Mouse (Mus musculus) embryonic facial prominence, embryonic 11.5 days (tissue): ENCODE data around the gene Smim1. TPM values are rescaled to one million over a fixed set of nuclear protein-coding genes. Genes with fewer than 3 reads are reported as not detected.

Experiments
- ATAC-seq: fragments of 200-750 bp; cut with Nextera tagmentation; replicated peaks from 2 replicates; pipeline ENCODE4 v1.8.0; 2017; ENCODE audit warnings: low read depth; ENCODE audit not compliant: insufficient number of reproducible peaks, low FRiP score, low TSS enrichment
- DNase-seq: peaks from one replicate; pipeline ENCODE4 v3.0.0-alpha.2; 2015; ENCODE audit warnings: low spot score
- H3K27ac ChIP-seq: fragments of 300-500 bp; sonication (generic); replicated peaks from 2 replicates; pipeline ENCODE4 v1.5.1; 2014; ENCODE audit warnings: mild to moderate bottlenecking, low read depth, low read length, control low read depth
- H3K27me3 ChIP-seq: fragments of 300-500 bp; sonication (generic); 2 replicates; pipeline ENCODE4 v1.6.1; 2014; ENCODE audit warnings: mild to moderate bottlenecking, low read length, moderate library complexity, mixed read lengths; ENCODE audit not compliant: control insufficient read depth, insufficient read depth
- H3K36me3 ChIP-seq: fragments of 300-500 bp; sonication (generic); replicated peaks from 2 replicates; pipeline ENCODE4 v1.6.1; 2014; ENCODE audit warnings: low read depth, mild to moderate bottlenecking, low read length, moderate library complexity, mixed read lengths; ENCODE audit not compliant: control insufficient read depth, insufficient read depth
- H3K4me1 ChIP-seq: fragments of 300-500 bp; sonication (generic); 2 replicates; pipeline ENCODE4 v1.6.1; 2014; ENCODE audit warnings: low read length, mixed read lengths; ENCODE audit not compliant: control insufficient read depth, insufficient read depth
- H3K4me2 ChIP-seq: fragments of 300-500 bp; sonication (generic); 2 replicates; pipeline ENCODE4 v1.6.1; 2014; ENCODE audit warnings: low read depth, mild to moderate bottlenecking, control low read depth, low read length, moderate library complexity
- H3K4me3 ChIP-seq: fragments of 300-500 bp; sonication (generic); 2 replicates; pipeline ENCODE4 v1.5.1; 2014; ENCODE audit warnings: low read depth, low read length, control low read depth
- H3K9ac ChIP-seq: fragments of 300-500 bp; sonication (generic); replicated peaks from 2 replicates; pipeline ENCODE4 v1.6.1; 2014; ENCODE audit warnings: mild to moderate bottlenecking, control low read depth, low read length
- H3K9me3 ChIP-seq: fragments of 300-500 bp; sonication (generic); replicated peaks from 2 replicates; pipeline ENCODE4 v1.6.1; 2016; ENCODE audit warnings: mild to moderate bottlenecking, low read length, inconsistent platforms, mixed read lengths; ENCODE audit not compliant: control insufficient read depth
- WGBS: fragments of 180-500 bp; shearing (Covaris S2); extraction: QIAGEN DNeasy Blood & Tissue Kit; methylation state at CpG from one replicate; pipeline ENCODE4 v1.1.7; 2014; 5-methylcytosine and 5-hydroxymethylcytosine counted together
- polyA plus RNA-seq: library from polyadenylated mRNA; unstranded; fragments of >200 nt; fragmentation: Nextera tagmentation; extraction: Ambion mirVana; gene quantifications from 2 replicates; pipeline ENCODE4 v1.2.1, GENCODE M21; 2014

The Smim1 gene
- polyA plus RNA-seq, 1 experiment from 2014 or later: 9.4 TPM

GRCm38 (mm10) chr4:153993505-153993904 lies 32.5 kb downstream of the Smim1 start:
- Histone ChIP-seq H3K9ac (no peak overlapping the region), H3K4me3 (no peak overlapping the region), H3K9me3 (no peaks in the 10 kb centered on the region), H3K4me1 (no peaks in the 10 kb centered on the region), H3K4me2 (no peak overlapping the region), H3K36me3 (peaks cover 3% of the 10 kb centered on the region), H3K27ac (no peak overlapping the region), H3K27me3 (no peaks in the 10 kb centered on the region)
- 90% methylated on average over 8 of the region's 8 CpGs for WGBS
- ATAC-seq (no peak), DNase-seq (no peak)

GRCm38 (mm10) chr4:153992715-153993114 lies 33.3 kb downstream of the Smim1 start:
- WGBS: 87% methylated on average over 10 of the region's 10 CpGs
- no peaks in the 10 kb centered on the region for H3K27me3 ChIP-seq

GRCm38 (mm10) chr4:153980470-153980869 lies 45.6 kb downstream of the Smim1 start:
- H3K4me1 ChIP-seq: no peaks in the 10 kb centered on the region; the same call in 1 of the 2 replicates
- ATAC-seq (no peak), DNase-seq (no peak)
- H3K27me3 ChIP-seq: no peaks in the 10 kb centered on the region
- peaks cover 7% of the 10 kb centered on the region for H3K36me3 ChIP-seq
- H3K9me3 ChIP-seq: no peaks in the 10 kb centered on the region
- no peak overlapping the region for H3K4me2 ChIP-seq
- no peak overlapping the region for H3K9ac ChIP-seq
- no peak overlapping the region for H3K27ac ChIP-seq
- 91% methylated on average over 11 of the region's 11 CpGs for whole genome bisulfite sequencing
- H3K4me3 ChIP-seq: no peak overlapping the region

More at GRCm38 (mm10) chr4:153992715-153993114, 33.3 kb downstream of the Smim1 start:
- Histone ChIP-seq H3K4me3 (no peak overlapping the region), H3K4me2 (no peak overlapping the region), H3K27ac (no peak overlapping the region), H3K9ac (no peak overlapping the region), H3K9me3 (no peaks in the 10 kb centered on the region), H3K36me3 (peaks cover 3% of the 10 kb centered on the region), H3K4me1 (no peaks in the 10 kb centered on the region)
- ATAC-seq: no peak
- no peak for DNase-seq

- Histone ChIP-seq H3K4me1 (no peaks in the 10 kb centered on the region; the same call in 1 of the 2 replicates), H3K36me3 (peaks cover 4% of the 10 kb centered on the region; the same call in 1 of the 2 replicates), H3K27me3 (no peaks in the 10 kb centered on the region), H3K27ac (no peak overlapping the region), H3K4me2 (no peak overlapping the region), H3K4me3 (no peak overlapping the region), H3K9me3 (no peaks in the 10 kb centered on the region), H3K9ac (no peak overlapping the region)
- WGBS: 91% methylated on average over 10 of the region's 10 CpGs
- ATAC-seq (no peak), DNase-seq (no peak)
Measured at GRCm38 (mm10) chr4:153979243-153979642, 46.8 kb downstream of the Smim1 start.

GRCm38 (mm10) chr4:153975768-153976167 lies 50.3 kb downstream of the Smim1 start:
- no peak for DNase-seq
- no peaks in the 10 kb centered on the region; the same call in none of the 2 replicates for H3K36me3 ChIP-seq
- H3K27ac ChIP-seq: no peak overlapping the region
- peak overlapping the region; percentile 32; the same call in 1 of the 2 replicates for H3K9ac ChIP-seq
- H3K9me3 ChIP-seq: no peaks in the 10 kb centered on the region
- H3K4me1 ChIP-seq: no peaks in the 10 kb centered on the region; the same call in 1 of the 2 replicates
- H3K4me2 ChIP-seq: peak overlapping the region; percentile 67
- H3K4me3 ChIP-seq: peak overlapping the region; percentile 94
- ATAC-seq: no peak
- WGBS: 40% methylated on average over 6 of the region's 6 CpGs
- no peaks in the 10 kb centered on the region for H3K27me3 ChIP-seq

GRCm38 (mm10) chr4:153975292-153975662 lies 50.8 kb downstream of the Smim1 start:
- H3K4me2 ChIP-seq: peak overlapping the region; percentile 67
- H3K9ac ChIP-seq: peak overlapping the region; percentile 90
- WGBS: under 1% methylated on average over 33 of the region's 33 CpGs
- ATAC-seq (peak; percentile 47), DNase-seq (peak; percentile 14)
- H3K4me3 ChIP-seq: peak overlapping the region; percentile 94
- H3K4me1 ChIP-seq: no peaks in the 10 kb centered on the region; the same call in 1 of the 2 replicates
- no peak overlapping the region for H3K27ac ChIP-seq
- H3K27me3 ChIP-seq: no peaks in the 10 kb centered on the region
- H3K36me3 ChIP-seq: no peaks in the 10 kb centered on the region; the same call in none of the 2 replicates
- no peaks in the 10 kb centered on the region for H3K9me3 ChIP-seq

GRCm38 (mm10) chr4:153974431-153975291 lies 51.4 kb downstream of the Smim1 start, which contains the start of the genes Dffb and Cep104:
Dffb (minus strand) TSS chr4:153975126.
Cep104 (plus strand) TSS chr4:153975194.
- Histone ChIP-seq H3K4me1 (no peaks in the 10 kb centered on the region; the same call in 1 of the 2 replicates), H3K27me3 (no peaks in the 10 kb centered on the region), H3K9me3 (no peaks in the 10 kb centered on the region), H3K36me3 (no peaks in the 10 kb centered on the region; the same call in none of the 2 replicates), H3K4me3 (peak within 1 kb of the TSS; percentile 94), H3K27ac (no peak within 1 kb of the TSS), H3K9ac (peak within 1 kb of the TSS; percentile 90), H3K4me2 (peak within 1 kb of the TSS; percentile 92)
- WGBS: 2% methylated on average over 68 of the region's 68 CpGs
- DNase-seq: peak; percentile 95
- ATAC-seq: peak; percentile 97
